Mouse (Mus musculus) cerebellum, adult 2 months (tissue): ENCODE results near the gene Schip1.

ENCODE experiments used
- CTCF ChIP-seq: fragments of 200-500 bp; IDR thresholded peaks from 2 replicates; pipeline ENCODE4 v1.5.1; 2011; ENCODE audit warnings: low read depth, mild to moderate bottlenecking, control low read depth, low read length, moderate library complexity, borderline replicate concordance; ENCODE audit not compliant: insufficient read depth
- POLR2A ChIP-seq: fragments of 200-500 bp; IDR thresholded peaks from 2 replicates; pipeline ENCODE4 v1.6.1; 2011; ENCODE audit warnings: low read length, control low read depth, borderline replicate concordance; ENCODE audit not compliant: insufficient read depth

- TF ChIP-seq POLR2A (no peak), CTCF (no peak)
Measured at GRCm38 (mm10) chr3:68527182-68527581, 462.6 kb downstream of the Schip1 start.
